Mouse (Mus musculus): ENCODE data around the gene Plekhm3.

Gene Plekhm3

GRCm38 (mm10) chr1:64928542-64928941, 28.1 kb downstream of the Plekhm3 start:
- no peak for DNase-seq (ENCODE audit: low read depth, low spot score)

GRCm38 (mm10) chr1:64927437-64928274, 29.0 kb downstream of the Plekhm3 start:
- DNase-seq (ENCODE audit: low read depth, low spot score) = no peak

- no peak for DNase-seq (ENCODE audit: low read depth, low spot score)
Measured at GRCm38 (mm10) chr1:64925594-64925993, 31.0 kb downstream of the Plekhm3 start.

GRCm38 (mm10) chr1:64924283-64924682, 32.3 kb downstream of the Plekhm3 start:
- DNase-seq (ENCODE audit: low read depth, low spot score) = no peak

- peak; percentile 34 for DNase-seq (ENCODE audit: low read depth, low spot score)
Measured at GRCm38 (mm10) chr1:64918810-64919528, 37.7 kb downstream of the Plekhm3 start.

GRCm38 (mm10) chr1:64917966-64918365, 38.7 kb downstream of the Plekhm3 start:
- DNase-seq (ENCODE audit: low read depth, low spot score) = no peak

GRCm38 (mm10) chr1:64916884-64917507, 39.6 kb downstream of the Plekhm3 start:
- DNase-seq (ENCODE audit: low read depth, low spot score) = no peak

GRCm38 (mm10) chr1:64914356-64914755, 42.3 kb downstream of the Plekhm3 start:
- DNase-seq (ENCODE audit: low read depth, low spot score) = no peak

GRCm38 (mm10) chr1:64907740-64908139, 48.9 kb downstream of the Plekhm3 start:
- no peak for DNase-seq (ENCODE audit: low read depth, low spot score)

- DNase-seq (ENCODE audit: low read depth, low spot score) = no peak
Measured at GRCm38 (mm10) chr1:64906226-64906625, 50.4 kb downstream of the Plekhm3 start.

GRCm38 (mm10) chr1:64903415-64903814, 53.2 kb downstream of the Plekhm3 start:
- no peak for DNase-seq (ENCODE audit: low read depth, low spot score)

GRCm38 (mm10) chr1:64902804-64903203, 53.8 kb downstream of the Plekhm3 start:
- no peak for DNase-seq (ENCODE audit: low read depth, low spot score)

- DNase-seq (ENCODE audit: low read depth, low spot score) = no peak
Measured at GRCm38 (mm10) chr1:64899763-64900162, 56.9 kb downstream of the Plekhm3 start.

GRCm38 (mm10) chr1:64897485-64897884, 59.1 kb downstream of the Plekhm3 start:
- no peak for DNase-seq (ENCODE audit: low read depth, low spot score)

GRCm38 (mm10) chr1:64893806-64894205, 62.8 kb downstream of the Plekhm3 start:
- no peak for DNase-seq (ENCODE audit: low read depth, low spot score)

GRCm38 (mm10) chr1:64891332-64891731, 65.3 kb downstream of the Plekhm3 start:
- DNase-seq (ENCODE audit: low read depth, low spot score) = no peak

GRCm38 (mm10) chr1:64887502-64888203, 69.0 kb downstream of the Plekhm3 start:
- no peak for DNase-seq (ENCODE audit: low read depth, low spot score)

- no peak for DNase-seq (ENCODE audit: low read depth, low spot score)
Measured at GRCm38 (mm10) chr1:64886718-64887117, 69.9 kb downstream of the Plekhm3 start.

GRCm38 (mm10) chr1:64885328-64885727, 71.3 kb downstream of the Plekhm3 start:
- DNase-seq (ENCODE audit: low read depth, low spot score) = no peak

- DNase-seq (ENCODE audit: low read depth, low spot score) = no peak
Measured at GRCm38 (mm10) chr1:64884007-64884406, 72.6 kb downstream of the Plekhm3 start.

- no peak for DNase-seq (ENCODE audit: low read depth, low spot score)
Measured at GRCm38 (mm10) chr1:64880613-64881012, 76.0 kb downstream of the Plekhm3 start.

GRCm38 (mm10) chr1:64878795-64879240, 77.8 kb downstream of the Plekhm3 start:
- DNase-seq (ENCODE audit: low read depth, low spot score) = no peak
